Mouse (Mus musculus) T-helper 1 cell (primary cell): ENCODE results near the gene Cxcr2.

Experiments
- in situ Hi-C: fragments of 300-600 bp; cut with MboI, MseI; formaldehyde crosslinking; loops from one replicate; pipeline ENCODE4 v1.15.1; 2025; ENCODE audit warnings: high pct_unique_total_duplicates

Gene Cxcr2

GRCm38 (mm10) chr1:74153461-74154184 is at the start of gene Cxcr2:
Cxcr2 (plus strand) TSS chr1:74153989.
- in situ Hi-C loops = loop anchor here (25.0 kb wide), 1 partner anchor 859 kb away; no protein-coding TSS in a partner anchor

- in situ Hi-C loops = no loop called here
Observed at GRCm38 (mm10) chr1:74105660-74106059, 48.1 kb upstream of the Cxcr2 start.

- in situ Hi-C loops = no loop called here
Observed at GRCm38 (mm10) chr1:74106214-74106613, 47.6 kb upstream of the Cxcr2 start.

DNA sequence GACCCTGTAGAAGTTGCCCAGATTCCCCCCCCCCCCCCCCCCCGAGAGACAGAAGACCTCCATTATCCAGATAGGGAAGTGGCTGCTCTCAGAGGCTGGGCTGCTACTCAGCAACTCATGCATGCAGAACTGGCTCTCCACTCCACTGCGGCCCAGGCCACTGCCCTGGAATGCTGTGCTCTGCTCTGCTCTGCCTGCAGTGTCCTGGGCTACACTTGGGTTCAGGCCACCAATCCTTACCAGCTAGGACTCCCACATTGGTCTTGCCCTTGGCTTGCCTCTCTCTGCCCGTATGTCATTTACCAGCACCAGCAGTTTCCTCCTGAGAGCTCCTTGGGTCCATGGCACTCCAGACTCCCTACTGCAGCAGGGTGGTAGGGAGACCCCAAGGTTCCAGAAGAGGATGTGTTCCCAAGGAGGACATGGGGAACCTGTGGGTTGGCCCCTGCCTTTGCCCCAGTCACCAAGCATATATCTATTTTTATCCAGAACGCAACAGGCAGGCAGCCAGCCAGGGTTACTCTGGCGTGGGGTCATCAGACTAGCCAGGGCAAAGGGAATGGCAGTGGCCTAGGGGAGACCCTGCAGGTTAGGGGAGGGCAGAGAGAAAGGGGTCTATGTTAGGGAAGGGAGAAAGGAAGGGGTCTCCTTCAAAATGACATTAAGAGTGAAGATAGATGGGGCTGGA is 45.7 kb upstream of the Cxcr2 start:
- in situ Hi-C loops = no loop called here

DNA sequence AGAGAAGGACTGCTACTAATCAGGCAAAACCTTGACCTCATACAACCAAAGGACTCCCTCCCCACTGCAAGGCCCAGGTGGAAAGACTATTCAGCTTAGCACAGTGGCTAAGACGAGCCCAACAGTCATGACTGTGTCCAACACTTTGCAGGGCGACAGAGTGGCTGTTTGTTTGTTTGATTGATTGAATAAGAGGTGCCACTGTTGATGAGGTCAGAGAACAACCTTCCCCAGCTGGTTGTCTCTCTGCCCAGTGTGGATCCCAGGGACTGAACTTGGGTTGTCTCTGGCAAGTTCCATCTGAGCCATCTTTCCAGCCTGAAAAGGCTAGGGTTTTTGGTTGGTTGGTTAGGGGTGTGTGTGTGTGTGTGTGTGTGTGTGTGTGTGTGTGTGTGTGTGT is 44.1 kb upstream of the Cxcr2 start:
- in situ Hi-C loops = no loop called here

DNA sequence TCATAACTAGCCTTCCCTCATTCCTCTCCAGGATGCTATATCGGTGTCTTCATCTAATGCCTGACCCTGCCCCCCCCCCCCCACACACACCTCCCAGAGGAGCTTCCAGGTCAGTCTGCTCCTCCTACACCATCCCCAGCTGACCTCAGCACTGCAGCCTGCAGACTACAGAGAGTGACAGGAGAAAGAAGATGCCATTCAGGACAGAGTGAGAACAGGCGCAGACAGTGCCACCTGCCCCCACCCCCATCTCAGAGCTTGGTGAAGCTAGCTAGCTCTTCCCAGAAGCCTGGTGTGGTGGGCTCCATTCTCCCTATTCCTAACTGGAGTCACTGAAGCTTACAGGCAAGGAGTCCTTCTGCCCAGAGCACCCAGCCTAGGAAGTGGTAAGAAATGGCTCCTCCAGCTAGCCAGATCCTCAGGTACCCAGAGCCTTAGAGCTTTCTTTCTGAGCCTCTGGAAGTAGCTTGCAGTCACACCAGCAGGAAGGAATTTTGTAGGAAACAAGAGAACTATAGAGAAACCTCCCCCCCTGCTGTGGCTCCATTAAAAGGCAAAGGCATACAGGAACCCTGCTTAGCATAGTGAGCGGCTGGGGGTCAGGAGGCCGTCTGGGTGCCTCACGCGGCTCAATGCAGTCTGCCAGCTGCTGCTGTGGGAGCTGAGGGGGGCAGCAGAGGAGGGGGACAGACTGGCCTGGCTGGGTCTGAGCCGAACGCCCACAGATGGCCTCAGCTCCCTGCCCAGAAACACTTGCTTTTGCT is 42.7 kb upstream of the Cxcr2 start:
- in situ Hi-C loops = no loop called here

DNA sequence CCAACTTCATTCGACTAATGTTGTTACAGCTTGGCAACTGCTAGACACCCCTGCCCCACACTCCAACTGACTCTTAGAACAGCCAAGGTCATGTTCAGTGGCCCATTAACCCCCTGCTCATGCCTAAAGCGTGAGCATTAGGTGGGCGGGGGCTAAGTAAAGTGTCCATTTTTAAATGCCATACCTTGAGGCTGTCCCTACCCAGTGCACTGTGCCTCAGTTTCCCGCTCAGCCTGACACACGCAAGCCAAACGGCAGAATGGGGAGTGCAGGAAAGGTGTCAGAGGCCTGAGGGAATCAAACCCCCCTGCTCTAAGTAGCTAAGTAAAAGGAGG is 42.1 kb upstream of the Cxcr2 start:
- in situ Hi-C loops = no loop called here

DNA sequence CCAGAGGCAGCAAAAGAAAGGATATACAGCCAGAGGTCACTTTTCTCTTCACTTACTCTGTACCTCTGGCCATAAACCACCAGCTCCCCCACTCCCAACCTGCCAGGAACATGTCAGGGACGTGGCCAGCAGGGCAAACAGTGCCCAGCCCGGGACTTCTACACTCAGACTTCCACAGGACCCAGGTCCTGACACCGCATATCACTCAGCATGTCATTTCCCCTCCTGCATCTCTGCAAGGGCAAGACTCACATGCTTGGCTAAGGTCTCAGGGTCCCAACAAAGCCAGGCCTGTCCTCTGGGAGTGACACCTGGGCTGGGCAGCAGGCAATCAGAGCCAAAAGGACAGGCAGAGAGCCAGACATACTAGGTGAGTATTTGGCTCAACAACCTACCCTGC is 40.7 kb upstream of the Cxcr2 start:
- in situ Hi-C loops = no loop called here

DNA sequence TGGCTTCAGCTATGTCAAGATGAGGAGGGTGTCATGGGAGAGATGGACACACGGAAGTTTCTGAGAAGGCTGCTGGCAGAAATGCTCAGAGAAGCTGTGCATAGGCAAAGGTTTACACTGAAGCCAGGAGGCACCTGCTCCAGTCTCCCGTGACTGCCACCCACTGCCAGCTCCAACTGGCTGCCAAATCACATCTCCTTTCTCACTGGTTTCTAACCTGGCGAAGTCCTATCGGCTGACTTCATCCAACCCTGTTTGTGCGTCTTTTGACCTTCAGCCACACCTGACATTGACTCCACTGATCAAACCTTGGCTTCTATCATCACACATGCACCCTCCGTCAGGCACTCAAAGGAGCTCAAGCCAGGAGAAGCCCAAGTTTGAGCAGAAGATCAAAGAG is 35.9 kb upstream of the Cxcr2 start:
- in situ Hi-C loops = no loop called here

DNA sequence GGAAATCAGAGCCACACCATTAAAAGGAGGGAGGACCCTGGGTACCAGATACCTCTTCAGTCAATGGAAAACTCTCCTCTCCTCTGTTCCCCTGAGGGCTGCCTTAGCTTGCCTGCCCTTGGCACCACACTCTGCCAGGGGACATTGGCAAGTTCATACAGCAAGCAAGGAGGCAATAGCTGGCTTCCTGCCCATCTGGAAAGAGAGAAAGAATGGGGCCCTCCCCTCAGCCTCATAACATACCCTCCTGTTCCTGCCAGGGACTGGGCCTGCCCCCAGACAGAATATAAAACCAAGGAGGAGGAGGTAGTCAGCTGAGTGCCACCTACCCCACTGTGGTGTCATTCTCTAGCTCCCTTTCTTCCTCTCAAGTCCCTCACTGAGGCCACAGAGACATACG is 34.7 kb upstream of the Cxcr2 start:
- in situ Hi-C loops = no loop called here

DNA sequence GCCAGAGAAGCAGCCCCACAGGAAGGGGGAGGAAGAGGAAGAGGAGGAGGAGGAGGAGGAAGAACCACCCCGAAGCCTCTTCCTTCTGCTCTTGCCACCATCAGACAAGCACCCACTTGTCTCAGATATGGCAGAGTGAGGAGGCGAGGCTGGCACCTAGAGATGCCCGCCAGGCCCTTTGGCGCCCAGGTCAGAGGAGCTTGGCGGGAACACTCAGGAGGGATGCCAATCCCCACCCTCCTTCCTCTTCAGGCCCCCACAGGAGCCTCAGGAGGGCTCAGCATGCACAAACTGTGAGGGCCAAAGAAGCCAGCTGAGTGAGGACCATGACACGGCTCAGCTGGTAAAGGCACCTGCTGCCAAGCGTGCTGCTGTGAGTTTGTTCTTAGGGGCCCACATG is 32.7 kb upstream of the Cxcr2 start:
- in situ Hi-C loops = no loop called here

DNA sequence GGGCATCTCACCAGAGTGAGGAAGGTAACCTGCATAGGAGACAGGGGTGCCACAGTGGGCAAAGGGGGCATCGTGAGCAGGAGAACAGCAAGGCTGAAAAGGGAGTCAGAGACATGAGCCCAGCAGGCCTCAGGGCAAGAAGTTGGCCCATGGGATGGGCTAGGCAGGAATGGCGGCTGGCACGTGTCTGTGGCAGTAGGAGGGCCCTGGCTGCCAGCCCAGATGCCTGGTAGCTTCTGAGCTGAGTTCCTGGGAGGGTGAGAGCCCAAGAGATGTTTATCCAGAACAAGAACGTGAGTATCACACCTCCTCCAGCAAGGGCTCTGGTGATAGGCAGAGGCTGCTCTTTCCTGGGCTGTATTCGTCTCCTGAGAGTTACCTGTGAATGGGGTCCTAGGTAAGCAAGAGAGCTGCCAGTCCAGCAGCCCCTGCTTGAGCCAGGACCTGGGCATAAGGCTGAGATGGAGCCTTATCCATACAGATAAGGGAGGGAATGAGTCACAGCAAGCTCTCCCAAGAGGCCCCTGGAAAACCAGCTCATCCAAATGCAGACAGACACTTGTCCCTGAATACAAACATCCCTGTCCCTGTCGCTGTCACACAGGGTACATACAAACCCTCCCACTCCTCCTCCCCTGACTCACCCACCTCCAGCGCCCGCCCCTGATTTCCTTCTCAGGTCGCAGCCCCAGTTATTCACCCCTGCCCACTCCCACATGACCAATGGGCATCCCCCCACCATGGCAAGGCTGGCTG is 31.8 kb upstream of the Cxcr2 start:
- in situ Hi-C loops = no loop called here

- in situ Hi-C loops = no loop called here
Observed at GRCm38 (mm10) chr1:74123215-74123614, 30.6 kb upstream of the Cxcr2 start.

GRCm38 (mm10) chr1:74124021-74124981 is 29.5 kb upstream of the Cxcr2 start, which contains the start of gene Tns1:
Tns1 (minus strand) TSS chr1:74124449.
- in situ Hi-C loops = no loop called here

- in situ Hi-C loops = no loop called here
Observed at GRCm38 (mm10) chr1:74124991-74125552, 28.7 kb upstream of the Cxcr2 start, which contains the start of gene Rufy4. Rufy4 (plus strand) TSS chr1:74125541.

DNA sequence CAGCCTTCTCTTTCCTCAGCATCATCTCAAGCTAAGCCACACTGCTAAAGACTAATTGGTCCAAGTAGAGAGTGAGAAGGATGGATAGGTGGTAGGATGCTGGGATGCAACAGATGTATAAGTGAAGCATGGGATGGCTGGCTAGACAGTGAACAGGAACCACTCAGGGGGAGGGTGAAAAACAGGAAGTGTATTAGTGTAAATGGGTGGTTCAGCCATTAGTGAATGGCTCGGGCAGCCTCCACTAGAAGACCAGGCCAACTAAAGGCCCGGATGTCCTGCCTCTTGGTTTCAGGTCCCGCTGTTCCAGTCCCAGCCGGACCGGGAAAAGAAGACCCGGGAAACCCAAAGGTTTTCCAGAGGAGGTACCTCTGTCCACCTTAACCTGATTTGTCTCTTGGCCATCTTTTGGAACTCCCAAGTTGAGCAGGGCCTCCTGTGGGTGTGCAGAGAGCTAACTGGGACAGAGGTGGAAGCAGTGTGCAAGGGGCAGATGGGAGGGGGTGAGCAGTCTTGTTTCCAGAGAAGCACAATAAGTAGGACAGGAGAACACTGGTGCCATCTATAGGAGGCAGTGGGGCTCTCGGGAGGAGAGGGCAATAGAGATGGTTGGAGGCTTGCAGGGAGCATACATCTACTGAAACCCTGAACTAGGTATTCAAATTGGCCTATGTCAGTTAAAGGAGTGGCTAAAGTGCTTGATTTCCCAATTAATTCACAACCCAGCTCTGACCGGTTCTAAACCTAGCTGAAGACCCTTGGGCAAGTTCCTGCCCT is 22.7 kb upstream of the Cxcr2 start:
- in situ Hi-C loops = no loop called here

GRCm38 (mm10) chr1:74132011-74132410 is 21.8 kb upstream of the Cxcr2 start:
- in situ Hi-C loops = no loop called here

DNA sequence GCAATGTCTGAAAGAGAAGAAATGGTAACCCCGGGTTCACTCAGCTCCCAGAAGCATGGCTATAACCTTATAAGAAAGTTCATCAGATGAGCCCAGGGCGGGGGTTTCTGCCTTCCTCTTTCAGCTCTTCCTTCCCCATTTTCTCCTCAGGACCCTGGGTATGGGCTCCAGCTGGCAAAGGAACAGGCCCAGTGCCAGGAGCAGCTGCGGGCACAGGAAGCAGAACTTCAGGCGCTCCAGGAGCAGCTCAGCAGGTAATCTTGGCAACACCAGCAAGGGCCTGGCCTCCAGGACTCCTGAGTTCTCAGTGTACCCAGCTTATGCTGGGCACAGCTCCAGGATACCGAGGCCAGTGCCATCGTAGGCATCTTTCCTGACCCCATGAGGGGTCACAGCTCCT is 19.8 kb upstream of the Cxcr2 start:
- in situ Hi-C loops = no loop called here

DNA sequence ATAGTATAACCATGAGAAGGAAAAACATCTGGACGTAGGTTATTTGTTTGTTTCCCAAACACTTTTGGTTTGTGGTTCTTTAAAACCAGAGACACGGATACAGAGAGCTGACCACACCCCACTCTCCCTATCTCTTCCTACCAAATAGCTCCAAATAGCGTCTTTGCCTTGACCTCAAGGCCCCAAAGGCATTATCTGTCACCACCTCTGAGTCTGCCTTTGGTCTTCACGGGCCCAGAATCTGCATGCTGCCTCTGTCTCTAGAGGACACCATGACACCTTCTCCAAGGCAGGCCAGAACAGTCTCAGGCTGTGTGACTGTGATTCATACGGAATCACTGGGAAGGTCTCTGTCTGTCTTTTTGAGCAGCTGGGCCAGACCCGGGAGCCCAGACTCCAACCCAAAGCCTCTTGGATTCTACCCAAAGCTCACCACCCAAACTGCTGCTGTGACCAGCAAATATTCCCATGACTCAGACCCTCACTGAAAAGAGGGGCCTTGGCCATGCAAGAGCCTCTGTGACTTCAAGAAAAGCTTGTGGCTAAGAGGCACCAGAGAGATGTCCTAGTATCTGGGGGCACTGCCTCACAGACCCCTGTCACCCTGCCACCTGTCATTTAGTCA is 18.4 kb upstream of the Cxcr2 start:
- in situ Hi-C loops = no loop called here
